Mouse (Mus musculus) embryonic facial prominence, embryonic 10.5 days (tissue): Measurements from ENCODE around the gene Gm9999. TPM values are rescaled to one million over a fixed set of nuclear protein-coding genes. Genes with fewer than 3 reads are reported as not detected.
A peak's percentile ranks its signal among the peaks of the same experiment; 100 is the strongest.

Source experiments
- DNase-seq: peaks from one replicate; pipeline ENCODE4 v3.0.0-alpha.2; 2017; ENCODE audit warnings: low spot score
- H3K27ac ChIP-seq: fragments of 300-500 bp; sonication (generic); replicated peaks from 2 replicates; pipeline ENCODE4 v1.5.1; 2016; ENCODE audit warnings: mild to moderate bottlenecking
- H3K27me3 ChIP-seq: fragments of 300-500 bp; sonication (generic); replicated peaks from 2 replicates; pipeline ENCODE4 v1.6.1; 2016; ENCODE audit warnings: low read depth, mild to moderate bottlenecking; ENCODE audit not compliant: poor library complexity, severe bottlenecking
- H3K36me3 ChIP-seq: fragments of 300-500 bp; sonication (generic); replicated peaks from 2 replicates; pipeline ENCODE4 v1.6.1; 2016; ENCODE audit warnings: mild to moderate bottlenecking, moderate library complexity
- H3K4me1 ChIP-seq: fragments of 300-500 bp; sonication (generic); 2 replicates; pipeline ENCODE4 v1.6.1; 2016
- H3K4me3 ChIP-seq: fragments of 300-500 bp; sonication (generic); 2 replicates; pipeline ENCODE4 v1.5.1; 2016; ENCODE audit warnings: mild to moderate bottlenecking, moderate library complexity
- H3K9me3 ChIP-seq: fragments of 300-500 bp; sonication (generic); 2 replicates; pipeline ENCODE4 v1.6.1; 2016; ENCODE audit warnings: mild to moderate bottlenecking
- WGBS: fragments of 180-500 bp; shearing (Covaris S2); methylation state at CpG from one replicate; pipeline ENCODE4 v1.1.7; 2016; 5-methylcytosine and 5-hydroxymethylcytosine counted together
- polyA plus RNA-seq: library from polyadenylated mRNA; unstranded; fragments of >200 nt; fragmentation: Nextera tagmentation; extraction: Ambion mirVana; gene quantifications from 2 replicates; pipeline ENCODE4 v1.2.1, GENCODE M21; 2016

Gene Gm9999
- not detected in 2 replicates for polyA plus RNA-seq

- H3K36me3 ChIP-seq, result no peaks in the 10 kb centered on the region
- H3K27ac ChIP-seq, result no peak within 1 kb of the TSS
- H3K4me1 ChIP-seq, result peaks cover 7% of the 10 kb centered on the region
- DNase-seq, result no peak
- H3K27me3 ChIP-seq, result no peaks in the 10 kb centered on the region
- H3K4me3 ChIP-seq, result no peak within 1 kb of the TSS
- H3K9me3 ChIP-seq, result no peaks in the 10 kb centered on the region
- 94% methylated on average over 3 of the region's 3 CpGs for WGBS
Measured at GRCm38 (mm10) chr7:46983280-46983679, at the start of gene Gm9999. Gm9999 (plus strand) TSS chr7:46983580.

- H3K27me3 ChIP-seq, result no peaks in the 10 kb centered on the region
- H3K9me3 ChIP-seq, result no peaks in the 10 kb centered on the region
- no peak for DNase-seq
- 92% methylated on average over 8 of the region's 8 CpGs for WGBS
- peaks cover 78% of the 10 kb centered on the region for H3K36me3 ChIP-seq
- H3K27ac ChIP-seq, result no peak overlapping the region
- no peak overlapping the region for H3K4me3 ChIP-seq
- H3K4me1 ChIP-seq, result no peaks in the 10 kb centered on the region
Measured at GRCm38 (mm10) chr7:46934788-46935187, 48.6 kb upstream of the Gm9999 start.

- Histone ChIP-seq H3K9me3 (no peaks in the 10 kb centered on the region), H3K27me3 (no peaks in the 10 kb centered on the region), H3K27ac (no peak overlapping the region), H3K36me3 (peaks cover 81% of the 10 kb centered on the region), H3K4me1 (no peaks in the 10 kb centered on the region), H3K4me3 (no peak overlapping the region)
- 73% methylated on average over 4 of the region's 4 CpGs for WGBS
- peak; percentile 37 for DNase-seq
Measured at GRCm38 (mm10) chr7:46935847-46936246, 47.5 kb upstream of the Gm9999 start.

GRCm38 (mm10) chr7:46957831-46958691 is 25.3 kb upstream of the Gm9999 start, which contains the start of gene Uevld:
Uevld (minus strand) TSS chr7:46958527.
- Histone ChIP-seq H3K9me3 (no peaks in the 10 kb centered on the region), H3K27me3 (peaks cover 17% of the 10 kb centered on the region), H3K4me3 (peak within 1 kb of the TSS; percentile 88), H3K36me3 (peaks cover 26% of the 10 kb centered on the region), H3K4me1 (peaks cover 14% of the 10 kb centered on the region), H3K27ac (peak within 1 kb of the TSS; percentile 83)
- 1% methylated on average over 51 of the region's 51 CpGs for WGBS
- DNase-seq, result peak; percentile 96

GRCm38 (mm10) chr7:46958853-46959252 is 24.5 kb upstream of the Gm9999 start:
- Histone ChIP-seq H3K4me3 (peak overlapping the region; percentile 88), H3K27ac (peak overlapping the region; percentile 83; the same call in 1 of the 2 replicates), H3K27me3 (peaks cover 17% of the 10 kb centered on the region), H3K4me1 (peaks cover 15% of the 10 kb centered on the region), H3K9me3 (no peaks in the 10 kb centered on the region), H3K36me3 (peaks cover 18% of the 10 kb centered on the region)
- WGBS, result 18% methylated on average over 9 of the region's 9 CpGs
- DNase-seq, result no peak

GRCm38 (mm10) chr7:46960991-46961390 is 22.4 kb upstream of the Gm9999 start:
- no peak for DNase-seq
- Histone ChIP-seq H3K9me3 (no peaks in the 10 kb centered on the region), H3K4me1 (peaks cover 15% of the 10 kb centered on the region), H3K27me3 (peaks cover 17% of the 10 kb centered on the region), H3K36me3 (no peaks in the 10 kb centered on the region), H3K4me3 (no peak overlapping the region), H3K27ac (no peak overlapping the region)
- 70% methylated on average over 3 of the region's 3 CpGs for WGBS

GRCm38 (mm10) chr7:46962132-46962531 is 21.2 kb upstream of the Gm9999 start:
- Histone ChIP-seq H3K27ac (no peak overlapping the region), H3K27me3 (peaks cover 17% of the 10 kb centered on the region), H3K4me3 (no peak overlapping the region), H3K4me1 (peaks cover 14% of the 10 kb centered on the region), H3K9me3 (no peaks in the 10 kb centered on the region), H3K36me3 (no peaks in the 10 kb centered on the region)
- DNase-seq, result no peak

- peaks cover 17% of the 10 kb centered on the region for H3K27me3 ChIP-seq
- no peak overlapping the region for H3K4me3 ChIP-seq
- H3K36me3 ChIP-seq, result no peaks in the 10 kb centered on the region
- WGBS, result 1% methylated on average over 9 of the region's 9 CpGs
- peak; percentile 80 for DNase-seq
- H3K27ac ChIP-seq, result peak overlapping the region; percentile 75
- H3K9me3 ChIP-seq, result no peaks in the 10 kb centered on the region
- H3K4me1 ChIP-seq, result peaks cover 5% of the 10 kb centered on the region
Measured at GRCm38 (mm10) chr7:46962806-46963618, 20.4 kb upstream of the Gm9999 start.

GRCm38 (mm10) chr7:46964070-46964469 is 19.3 kb upstream of the Gm9999 start:
- H3K36me3 ChIP-seq, result no peaks in the 10 kb centered on the region
- no peak overlapping the region for H3K4me3 ChIP-seq
- H3K9me3 ChIP-seq, result no peaks in the 10 kb centered on the region
- 87% methylated on average over 7 of the region's 7 CpGs for WGBS
- no peak for DNase-seq
- no peak overlapping the region for H3K27ac ChIP-seq
- peaks cover 17% of the 10 kb centered on the region for H3K27me3 ChIP-seq
- H3K4me1 ChIP-seq, result peaks cover 5% of the 10 kb centered on the region

GRCm38 (mm10) chr7:46969898-46970297 is 13.5 kb upstream of the Gm9999 start:
- DNase-seq, result no peak
- 83% methylated on average over 4 of the region's 4 CpGs for WGBS
- Histone ChIP-seq H3K9me3 (peaks cover 7% of the 10 kb centered on the region; the same call in 1 of the 2 replicates), H3K4me3 (no peak overlapping the region), H3K36me3 (no peaks in the 10 kb centered on the region), H3K27ac (no peak overlapping the region), H3K27me3 (no peaks in the 10 kb centered on the region), H3K4me1 (no peaks in the 10 kb centered on the region)

GRCm38 (mm10) chr7:46974648-46975047 is 8.7 kb upstream of the Gm9999 start:
- no peak for DNase-seq
- no peaks in the 10 kb centered on the region for H3K4me1 ChIP-seq
- WGBS, result 95% methylated on average over 4 of the region's 4 CpGs
- H3K4me3 ChIP-seq, result no peak overlapping the region
- H3K9me3 ChIP-seq, result peaks cover 7% of the 10 kb centered on the region; the same call in 1 of the 2 replicates
- no peak overlapping the region for H3K27ac ChIP-seq
- no peaks in the 10 kb centered on the region for H3K36me3 ChIP-seq
- no peaks in the 10 kb centered on the region for H3K27me3 ChIP-seq

GRCm38 (mm10) chr7:46975456-46975855 is 7.9 kb upstream of the Gm9999 start:
- no peak overlapping the region for H3K27ac ChIP-seq
- H3K4me3 ChIP-seq, result no peak overlapping the region
- no peaks in the 10 kb centered on the region for H3K36me3 ChIP-seq
- H3K9me3 ChIP-seq, result peaks cover 7% of the 10 kb centered on the region; the same call in 1 of the 2 replicates
- no peaks in the 10 kb centered on the region for H3K27me3 ChIP-seq
- 93% methylated on average over 11 of the region's 11 CpGs for WGBS
- no peak for DNase-seq
- no peaks in the 10 kb centered on the region for H3K4me1 ChIP-seq
